Mouse (Mus musculus): ENCODE results near the gene Herc1. TPM values are rescaled to one million over a fixed set of nuclear protein-coding genes. Genes with fewer than 3 reads are reported as not detected.

Herc1 gene
- polyA plus RNA-seq, 1 experiment from 2014 or later = 31.0 TPM

- H3K4me2 ChIP-seq = no peak overlapping the region
- DNase-seq (ENCODE audit: low spot score) (no peak), ATAC-seq (replicated peaks; ENCODE audit: low FRiP score) (no peak)
- H3K36me3 ChIP-seq (ENCODE audit: control insufficient read depth, insufficient read depth, low read length) = peaks cover 4% of the 10 kb centered on the region; the same call in 1 of the 2 replicates
- no peaks in the 10 kb centered on the region for H3K4me1 ChIP-seq (replicated peaks; ENCODE audit: control insufficient read depth, insufficient read depth, low read length)
- no peak overlapping the region for H3K9ac ChIP-seq (ENCODE audit: low read depth, low read length)
- no peak overlapping the region for H3K4me3 ChIP-seq (ENCODE audit: low read depth, low read length)
- H3K27me3 ChIP-seq (replicated peaks; ENCODE audit: control insufficient read depth, insufficient read depth, low read length) = no peaks in the 10 kb centered on the region
- H3K27ac ChIP-seq (ENCODE audit: low read depth, low read length) = no peak overlapping the region
- H3K9me3 ChIP-seq (ENCODE audit: control insufficient read depth, low read length) = no peaks in the 10 kb centered on the region
Observed at GRCm38 (mm10) chr9:66423492-66423891, 73.2 kb downstream of the Herc1 start.

- Histone ChIP-seq H3K27me3 (replicated peaks; ENCODE audit: control insufficient read depth, insufficient read depth, low read length) (no peaks in the 10 kb centered on the region), H3K9me3 (ENCODE audit: control insufficient read depth, low read length) (no peaks in the 10 kb centered on the region), H3K4me3 (ENCODE audit: low read depth, low read length) (no peak overlapping the region), H3K27ac (ENCODE audit: low read depth, low read length) (no peak overlapping the region), H3K4me2 (no peak overlapping the region), H3K4me1 (replicated peaks; ENCODE audit: control insufficient read depth, insufficient read depth, low read length) (no peaks in the 10 kb centered on the region), H3K36me3 (ENCODE audit: control insufficient read depth, insufficient read depth, low read length) (peaks cover 14% of the 10 kb centered on the region; the same call in 1 of the 2 replicates), H3K9ac (ENCODE audit: low read depth, low read length) (no peak overlapping the region)
- no peak for DNase-seq (ENCODE audit: low spot score)
- WGBS = 93% methylated on average over 8 of the region's 8 CpGs
- ATAC-seq (replicated peaks; ENCODE audit: low FRiP score) = no peak
Observed at GRCm38 (mm10) chr9:66440007-66440406, 89.8 kb downstream of the Herc1 start.

DNA sequence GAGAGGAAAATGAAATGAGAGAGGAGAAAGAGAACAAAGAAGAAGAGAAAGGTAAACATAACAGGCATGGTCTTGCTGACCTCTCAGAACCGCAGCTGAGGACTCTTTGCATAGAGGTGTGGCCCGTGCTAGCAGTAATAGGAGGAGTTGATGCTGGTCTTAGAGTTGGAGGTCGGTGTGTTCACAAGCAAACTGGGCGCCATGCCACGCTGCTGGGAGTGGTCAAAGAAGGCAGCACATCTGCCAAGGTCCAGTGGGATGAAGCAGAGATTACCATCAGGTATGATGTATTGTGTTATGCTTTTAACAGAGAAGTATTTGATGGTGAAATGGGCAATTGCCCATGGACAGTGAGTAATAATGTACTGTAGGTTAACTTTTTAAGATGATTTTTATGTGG lies 98.0 kb downstream of the Herc1 start:
- DNase-seq (ENCODE audit: low spot score) (no peak), ATAC-seq (replicated peaks; ENCODE audit: low FRiP score) (no peak)
- H3K4me3 ChIP-seq (ENCODE audit: low read depth, low read length) = no peak overlapping the region
- H3K9ac ChIP-seq (ENCODE audit: low read depth, low read length) = no peak overlapping the region
- no peaks in the 10 kb centered on the region for H3K9me3 ChIP-seq (ENCODE audit: control insufficient read depth, low read length)
- H3K27me3 ChIP-seq (replicated peaks; ENCODE audit: control insufficient read depth, insufficient read depth, low read length) = no peaks in the 10 kb centered on the region
- WGBS = 86% methylated on average over 5 of the region's 5 CpGs
- no peak overlapping the region for H3K27ac ChIP-seq (ENCODE audit: low read depth, low read length)
- H3K36me3 ChIP-seq (ENCODE audit: control insufficient read depth, insufficient read depth, low read length) = peaks cover 12% of the 10 kb centered on the region
- H3K4me1 ChIP-seq (replicated peaks; ENCODE audit: control insufficient read depth, insufficient read depth, low read length) = no peaks in the 10 kb centered on the region
- no peak overlapping the region for H3K4me2 ChIP-seq

GRCm38 (mm10) chr9:66465087-66465486 lies 114.8 kb downstream of the Herc1 start:
- DNase-seq (ENCODE audit: low spot score) (no peak), ATAC-seq (replicated peaks; ENCODE audit: low FRiP score) (no peak)
- no peaks in the 10 kb centered on the region for H3K27me3 ChIP-seq (replicated peaks; ENCODE audit: control insufficient read depth, insufficient read depth, low read length)
- H3K9ac ChIP-seq (ENCODE audit: low read depth, low read length) = no peak overlapping the region
- WGBS = 59% methylated on average over 4 of the region's 4 CpGs
- H3K36me3 ChIP-seq (ENCODE audit: control insufficient read depth, insufficient read depth, low read length) = peaks cover 23% of the 10 kb centered on the region; the same call in 1 of the 2 replicates
- no peak overlapping the region for H3K27ac ChIP-seq (ENCODE audit: low read depth, low read length)
- H3K4me2 ChIP-seq = no peak overlapping the region
- no peaks in the 10 kb centered on the region for H3K4me1 ChIP-seq (replicated peaks; ENCODE audit: control insufficient read depth, insufficient read depth, low read length)
- H3K9me3 ChIP-seq (ENCODE audit: control insufficient read depth, low read length) = no peaks in the 10 kb centered on the region
- no peak overlapping the region for H3K4me3 ChIP-seq (ENCODE audit: low read depth, low read length)

DNA sequence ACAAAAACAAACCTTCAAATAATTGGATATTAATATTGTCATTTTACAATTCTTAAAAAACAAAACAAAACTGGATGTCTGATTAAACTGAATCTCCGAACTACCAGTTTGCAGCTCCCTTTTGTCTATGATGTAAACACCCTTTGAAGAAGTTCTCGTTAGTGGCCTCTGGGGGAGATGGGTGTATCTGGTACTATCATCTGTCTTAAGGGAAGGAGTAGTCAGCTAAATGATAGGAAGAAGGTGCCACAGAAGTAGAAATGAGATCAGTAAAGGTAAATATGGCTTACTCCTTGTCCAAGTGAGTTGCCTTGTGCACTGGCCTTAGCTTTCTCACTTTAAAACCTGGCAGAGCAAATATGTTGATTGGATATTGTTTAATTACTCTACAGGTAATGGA lies 127.5 kb downstream of the Herc1 start:
- H3K27me3 ChIP-seq (replicated peaks; ENCODE audit: control insufficient read depth, insufficient read depth, low read length) = no peaks in the 10 kb centered on the region
- H3K4me2 ChIP-seq = no peak overlapping the region
- no peak overlapping the region for H3K9ac ChIP-seq (ENCODE audit: low read depth, low read length)
- H3K4me1 ChIP-seq (replicated peaks; ENCODE audit: control insufficient read depth, insufficient read depth, low read length) = no peaks in the 10 kb centered on the region
- peaks cover 18% of the 10 kb centered on the region for H3K36me3 ChIP-seq (ENCODE audit: control insufficient read depth, insufficient read depth, low read length)
- no peak overlapping the region for H3K4me3 ChIP-seq (ENCODE audit: low read depth, low read length)
- H3K9me3 ChIP-seq (ENCODE audit: control insufficient read depth, low read length) = no peaks in the 10 kb centered on the region
- DNase-seq (ENCODE audit: low spot score) = no peak
- H3K27ac ChIP-seq (ENCODE audit: low read depth, low read length) = no peak overlapping the region
- 64% methylated on average over 2 of the region's 2 CpGs for WGBS
- ATAC-seq (replicated peaks; ENCODE audit: low FRiP score) = peak; percentile 51; the same call in 1 of the 2 replicates

DNA sequence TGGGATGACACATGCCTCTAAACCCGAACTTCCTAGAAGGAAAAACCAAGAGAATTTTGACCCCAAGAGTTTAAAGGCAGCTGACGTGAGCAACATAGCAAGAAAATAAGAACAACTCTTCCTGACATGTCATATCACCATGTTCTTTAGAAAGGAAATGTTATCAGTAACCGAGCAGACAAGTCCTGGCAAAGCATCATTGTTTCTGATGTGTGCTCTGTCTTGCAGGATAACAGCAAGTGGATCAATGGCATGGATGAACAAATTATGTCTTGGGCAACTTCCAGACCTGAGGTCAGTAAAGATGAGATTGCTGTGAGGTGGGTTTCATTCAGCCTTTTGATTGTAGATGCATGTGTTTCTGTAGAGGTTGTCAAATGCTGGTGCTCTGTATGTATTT lies 133.2 kb downstream of the Herc1 start:
- no peaks in the 10 kb centered on the region for H3K27me3 ChIP-seq (replicated peaks; ENCODE audit: control insufficient read depth, insufficient read depth, low read length)
- no peaks in the 10 kb centered on the region for H3K9me3 ChIP-seq (ENCODE audit: control insufficient read depth, low read length)
- no peak overlapping the region for H3K9ac ChIP-seq (ENCODE audit: low read depth, low read length)
- H3K27ac ChIP-seq (ENCODE audit: low read depth, low read length) = 0 out of 2 replicates have a peak overlapping the region, but pooled peaks have one; percentile 9
- no peak overlapping the region for H3K4me3 ChIP-seq (ENCODE audit: low read depth, low read length)
- no peak for DNase-seq (ENCODE audit: low spot score)
- peaks cover 34% of the 10 kb centered on the region for H3K36me3 ChIP-seq (ENCODE audit: control insufficient read depth, insufficient read depth, low read length)
- H3K4me2 ChIP-seq = no peak overlapping the region
- 52% methylated on average over 3 of the region's 3 CpGs for WGBS
- peaks cover 15% of the 10 kb centered on the region for H3K4me1 ChIP-seq (replicated peaks; ENCODE audit: control insufficient read depth, insufficient read depth, low read length)
- peak; percentile 62; the same call in 1 of the 2 replicates for ATAC-seq (replicated peaks; ENCODE audit: low FRiP score)

- Histone ChIP-seq H3K4me3 (ENCODE audit: low read depth, low read length) (no peak overlapping the region), H3K36me3 (ENCODE audit: control insufficient read depth, insufficient read depth, low read length) (peaks cover 31% of the 10 kb centered on the region; the same call in 1 of the 2 replicates), H3K4me2 (no peak overlapping the region), H3K9me3 (ENCODE audit: control insufficient read depth, low read length) (no peaks in the 10 kb centered on the region), H3K9ac (ENCODE audit: low read depth, low read length) (no peak overlapping the region), H3K27ac (ENCODE audit: low read depth, low read length) (no peak overlapping the region), H3K4me1 (replicated peaks; ENCODE audit: control insufficient read depth, insufficient read depth, low read length) (peaks cover 8% of the 10 kb centered on the region), H3K27me3 (replicated peaks; ENCODE audit: control insufficient read depth, insufficient read depth, low read length) (no peaks in the 10 kb centered on the region)
- ATAC-seq (replicated peaks; ENCODE audit: low FRiP score) (no peak), DNase-seq (ENCODE audit: low spot score) (no peak)
Observed at GRCm38 (mm10) chr9:66488786-66489185, 138.5 kb downstream of the Herc1 start.

DNA sequence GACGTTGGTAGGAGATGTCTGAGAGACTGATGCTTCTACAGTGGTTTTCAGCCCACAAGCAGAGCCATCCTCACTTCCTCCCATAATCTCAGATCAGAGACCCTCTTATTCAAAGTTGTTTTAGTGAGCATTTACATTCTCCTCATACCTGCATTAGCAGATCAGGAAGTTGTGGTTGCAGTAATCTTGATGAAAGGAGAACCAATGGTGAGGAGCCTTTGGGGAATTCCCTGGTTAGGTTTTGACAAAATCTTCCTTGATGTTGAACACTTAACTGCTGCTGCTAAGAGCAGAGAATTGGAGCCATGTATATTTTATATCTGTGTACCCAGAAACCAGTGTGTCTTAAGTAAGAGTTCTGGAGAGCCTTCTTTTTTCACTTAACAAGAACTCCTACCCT lies 142.1 kb downstream of the Herc1 start:
- Histone ChIP-seq H3K9me3 (ENCODE audit: control insufficient read depth, low read length) (no peaks in the 10 kb centered on the region), H3K4me2 (no peak overlapping the region), H3K36me3 (ENCODE audit: control insufficient read depth, insufficient read depth, low read length) (peaks cover 20% of the 10 kb centered on the region), H3K4me3 (ENCODE audit: low read depth, low read length) (no peak overlapping the region), H3K27me3 (replicated peaks; ENCODE audit: control insufficient read depth, insufficient read depth, low read length) (no peaks in the 10 kb centered on the region), H3K27ac (ENCODE audit: low read depth, low read length) (no peak overlapping the region), H3K9ac (ENCODE audit: low read depth, low read length) (no peak overlapping the region), H3K4me1 (replicated peaks; ENCODE audit: control insufficient read depth, insufficient read depth, low read length) (no peaks in the 10 kb centered on the region)
- DNase-seq (ENCODE audit: low spot score) (no peak), ATAC-seq (replicated peaks; ENCODE audit: low FRiP score) (no peak)
- WGBS = 56% methylated on average over 1 of the region's 1 CpGs

- DNase-seq (ENCODE audit: low spot score) = no peak
- H3K27me3 ChIP-seq (replicated peaks; ENCODE audit: control insufficient read depth, insufficient read depth, low read length) = no peaks in the 10 kb centered on the region
- no peak overlapping the region for H3K4me2 ChIP-seq
- H3K9ac ChIP-seq (ENCODE audit: low read depth, low read length) = no peak overlapping the region
- ATAC-seq (replicated peaks; ENCODE audit: low FRiP score) = no peak
- peaks cover 19% of the 10 kb centered on the region for H3K36me3 ChIP-seq (ENCODE audit: control insufficient read depth, insufficient read depth, low read length)
- no peaks in the 10 kb centered on the region for H3K4me1 ChIP-seq (replicated peaks; ENCODE audit: control insufficient read depth, insufficient read depth, low read length)
- no peak overlapping the region for H3K27ac ChIP-seq (ENCODE audit: low read depth, low read length)
- H3K4me3 ChIP-seq (ENCODE audit: low read depth, low read length) = no peak overlapping the region
- no peaks in the 10 kb centered on the region for H3K9me3 ChIP-seq (ENCODE audit: control insufficient read depth, low read length)
Observed at GRCm38 (mm10) chr9:66493992-66494391, 143.7 kb downstream of the Herc1 start.

All from liver, embryonic 11.5 days (tissue).